Mouse (Mus musculus): ENCODE measurements around the gene Mindy1.
A peak's percentile ranks its signal among the peaks of the same experiment; 100 is the strongest.

The Mindy1 gene

DNA sequence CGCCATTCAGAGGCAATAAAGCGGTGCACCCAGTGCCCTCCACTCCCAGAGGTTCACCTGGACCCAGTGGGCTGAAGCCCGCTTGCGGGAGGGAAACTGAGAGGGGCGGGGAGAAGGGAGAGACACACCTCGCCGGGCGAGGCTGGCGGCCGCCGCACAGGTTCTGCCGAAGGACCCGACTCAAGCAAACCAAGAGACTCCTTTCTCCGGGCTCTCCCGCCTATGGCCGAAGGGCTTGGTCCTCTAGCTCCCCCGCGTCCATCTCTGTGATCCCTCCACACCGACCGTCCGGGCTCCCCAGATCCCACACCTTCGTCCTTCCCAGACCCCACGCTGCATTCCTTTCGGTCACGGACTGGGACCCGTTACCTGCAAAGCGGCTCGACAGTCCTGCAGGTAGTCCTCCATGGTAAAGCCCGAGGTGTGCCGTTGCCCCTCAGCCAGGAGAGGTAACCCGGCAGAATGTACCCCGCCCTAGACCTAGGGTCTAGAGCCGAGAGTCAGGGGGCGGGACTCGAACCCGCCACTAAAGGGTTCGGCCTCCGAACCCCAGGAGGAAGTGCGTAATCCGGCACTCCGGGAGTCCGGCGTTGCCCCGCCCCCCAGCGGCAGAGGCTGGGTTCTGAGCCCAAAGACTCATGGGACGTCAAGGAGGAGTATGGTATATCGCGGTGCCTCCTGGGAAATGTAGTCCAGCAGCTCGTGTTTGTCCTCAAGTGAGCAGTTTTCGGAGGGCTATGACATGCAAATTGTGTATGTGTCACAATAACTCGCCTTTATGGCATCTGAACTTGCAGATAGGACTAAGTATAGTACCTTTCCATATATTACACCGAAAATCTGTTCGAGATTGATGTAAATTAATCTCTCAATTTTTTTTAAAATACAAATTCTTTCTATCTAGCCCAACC, at the start of gene Mindy1, which contains the start of gene Prune1:
Mindy1 (plus strand) TSS at position 130 of the 911 bp plus-strand sequence.
Prune1 (minus strand) TSS at position 861 of the 911 bp plus-strand sequence.
- peak; percentile 95 for DNase-seq (ENCODE audit: low read depth, low spot score)

DNA sequence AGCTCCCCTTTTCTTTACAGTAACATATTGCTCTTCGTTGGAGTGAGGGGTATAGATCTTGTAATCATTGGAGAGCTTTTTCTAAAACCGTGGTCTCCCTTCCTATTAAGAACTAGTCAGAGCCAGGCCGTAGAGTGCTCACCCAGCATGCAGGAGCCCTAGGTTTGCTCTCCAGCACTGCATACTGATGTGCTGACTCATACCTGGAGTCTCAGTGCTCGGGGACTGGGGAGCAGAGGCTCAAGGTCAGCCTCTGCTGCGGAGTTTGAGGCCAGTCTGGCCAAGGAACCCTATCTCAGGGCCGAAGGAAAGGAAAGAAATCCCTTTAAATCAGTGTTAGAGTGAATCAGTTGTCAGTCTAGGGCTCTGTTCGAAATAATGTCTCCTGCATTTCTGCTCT, 48.4 kb upstream of the Mindy1 start:
- no peak for DNase-seq (ENCODE audit: low read depth, low spot score)

DNA sequence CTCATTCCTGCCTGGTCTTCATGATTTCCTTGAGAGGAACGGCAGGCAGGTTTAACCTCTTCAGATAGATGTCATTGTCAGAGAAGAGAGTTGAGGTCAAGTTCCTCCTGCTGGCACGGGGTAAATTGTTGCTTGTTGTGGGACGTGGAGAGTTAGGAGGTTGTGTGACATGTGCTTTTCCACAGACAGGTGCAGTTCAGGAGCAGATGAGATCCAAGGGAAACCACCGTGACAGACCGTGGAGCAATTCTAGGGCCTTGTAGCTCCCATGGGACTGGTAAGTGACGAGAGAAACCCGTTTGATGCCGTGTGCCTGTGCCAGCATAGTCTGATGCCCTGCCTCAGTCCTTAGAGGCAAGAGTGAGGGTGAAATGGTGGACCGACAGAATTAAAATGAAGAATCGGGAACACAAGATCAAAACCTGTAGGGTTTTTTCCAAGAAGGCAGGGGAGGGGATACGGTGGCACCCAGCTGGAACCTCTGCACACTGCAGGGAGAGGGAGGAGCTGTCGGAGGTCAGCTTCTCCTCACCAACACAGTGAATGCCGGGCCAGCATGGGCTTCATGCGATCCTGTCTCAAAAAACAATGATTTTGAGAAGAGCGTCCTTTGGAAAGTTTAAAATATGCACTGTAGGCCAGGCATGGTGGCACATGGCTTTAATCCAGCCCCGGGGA, 47.7 kb upstream of the Mindy1 start:
- DNase-seq (ENCODE audit: low read depth, low spot score), result no peak

DNA sequence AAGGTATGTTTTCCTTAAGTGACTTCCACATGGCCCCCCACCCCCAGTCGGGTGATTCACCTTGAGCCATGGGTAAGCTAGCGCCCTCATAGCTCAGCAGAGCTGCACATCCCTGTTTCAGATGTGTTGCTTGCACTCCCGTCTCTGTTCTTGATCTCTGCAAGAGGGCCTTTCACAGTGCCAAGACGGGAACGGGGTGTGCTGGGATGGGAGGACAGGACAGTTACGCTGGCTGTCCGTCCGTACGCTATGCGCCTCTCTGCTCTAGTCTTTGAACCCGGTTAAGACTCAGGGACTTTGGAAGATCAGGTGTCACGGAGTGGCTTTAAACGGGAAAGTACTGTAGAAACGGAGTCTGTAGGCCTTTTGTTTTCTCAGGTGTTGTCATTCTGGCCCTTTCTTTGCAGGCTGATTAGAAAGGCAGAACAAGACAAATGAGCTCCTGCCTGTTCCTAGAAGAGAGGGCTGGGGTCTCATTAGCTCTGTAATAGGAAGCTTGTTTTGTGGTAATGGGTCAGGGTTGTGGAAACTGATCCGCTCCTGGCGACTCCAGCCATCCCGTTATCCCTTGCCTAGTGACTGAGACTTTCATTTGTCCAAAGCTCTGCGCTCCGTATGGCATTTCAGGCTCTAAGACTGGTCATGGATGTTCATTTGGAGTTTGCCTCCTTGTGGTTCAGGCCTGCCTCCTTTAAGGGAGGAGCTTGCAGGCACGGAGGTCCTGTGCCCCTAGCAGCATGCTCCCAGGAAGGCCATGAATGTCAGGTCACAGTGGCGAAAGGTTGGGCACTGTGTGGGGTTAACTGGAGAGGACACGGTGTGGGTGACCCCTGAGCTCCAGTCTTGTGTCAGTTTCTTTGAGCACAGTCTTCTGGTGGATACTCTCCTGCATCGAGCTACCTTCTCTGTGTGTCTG, 45.5 kb upstream of the Mindy1 start:
- no peak for DNase-seq (ENCODE audit: low read depth, low spot score)

DNA sequence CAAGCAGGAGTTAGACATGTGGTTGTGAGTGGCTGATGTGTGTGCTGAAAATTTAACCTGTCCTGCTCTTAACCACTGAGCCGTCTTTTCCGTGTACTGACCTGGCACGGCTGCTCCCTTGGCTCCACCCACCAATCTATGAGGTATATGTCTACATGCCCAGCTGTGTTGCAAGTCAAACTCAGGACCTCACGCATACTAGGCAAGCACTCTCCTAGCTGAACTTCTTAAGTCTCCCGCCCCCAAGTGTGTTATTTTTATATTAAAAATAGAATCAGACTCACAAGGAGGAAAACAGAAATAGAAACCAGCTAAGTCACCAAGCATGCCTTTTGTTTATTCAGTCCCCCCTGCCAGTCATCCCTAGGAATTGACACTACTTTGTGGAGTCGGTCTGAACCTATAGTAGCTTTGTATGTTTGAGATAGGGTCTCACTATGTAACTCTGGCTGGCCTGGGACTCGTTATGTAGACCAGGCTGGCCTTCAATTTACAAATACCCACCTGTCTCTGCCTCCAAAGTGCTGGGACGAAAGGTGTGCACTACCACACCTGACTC, 43.5 kb upstream of the Mindy1 start:
- no peak for DNase-seq (ENCODE audit: low read depth, low spot score)

DNA sequence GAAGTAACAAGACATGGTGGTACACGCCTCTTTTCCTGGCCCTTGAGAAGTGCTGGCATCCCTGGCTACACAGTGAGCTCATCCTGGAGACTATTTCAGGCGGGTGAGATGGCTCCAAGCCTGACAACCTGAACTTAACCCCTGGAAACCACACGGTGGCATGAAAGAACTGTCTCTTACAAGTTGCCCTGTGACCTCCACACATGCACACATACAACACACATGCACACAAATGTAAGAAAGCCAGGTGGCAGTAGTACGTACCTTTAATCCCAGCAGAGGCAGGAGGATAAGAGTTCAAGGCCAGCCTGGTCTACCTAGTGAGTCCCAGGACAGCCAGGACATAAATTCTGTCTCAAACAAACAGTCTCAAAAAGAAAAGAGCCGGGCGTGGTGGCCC, 42.1 kb upstream of the Mindy1 start:
- no peak for DNase-seq (ENCODE audit: low read depth, low spot score)

DNA sequence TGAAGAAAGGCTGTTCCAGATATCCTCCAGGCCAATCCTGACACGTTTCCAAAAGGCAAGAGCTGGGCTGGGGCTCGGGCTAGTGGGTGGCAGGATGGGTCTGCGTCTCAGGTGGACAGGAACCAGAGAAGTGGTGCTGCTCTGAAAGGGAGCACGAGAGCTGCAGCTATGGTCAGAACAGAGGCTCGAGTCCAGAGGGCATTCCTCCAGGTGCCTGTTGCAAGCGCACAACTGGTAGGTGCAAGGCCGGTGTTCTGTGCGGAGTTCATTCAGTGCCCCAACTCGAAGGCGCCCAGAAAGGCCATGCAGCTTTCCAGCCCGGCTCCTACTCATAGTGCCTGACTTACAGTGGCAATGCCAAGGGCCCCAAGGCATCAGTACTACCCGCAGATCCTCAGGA, 41.2 kb upstream of the Mindy1 start:
- no peak for DNase-seq (ENCODE audit: low read depth, low spot score)

DNA sequence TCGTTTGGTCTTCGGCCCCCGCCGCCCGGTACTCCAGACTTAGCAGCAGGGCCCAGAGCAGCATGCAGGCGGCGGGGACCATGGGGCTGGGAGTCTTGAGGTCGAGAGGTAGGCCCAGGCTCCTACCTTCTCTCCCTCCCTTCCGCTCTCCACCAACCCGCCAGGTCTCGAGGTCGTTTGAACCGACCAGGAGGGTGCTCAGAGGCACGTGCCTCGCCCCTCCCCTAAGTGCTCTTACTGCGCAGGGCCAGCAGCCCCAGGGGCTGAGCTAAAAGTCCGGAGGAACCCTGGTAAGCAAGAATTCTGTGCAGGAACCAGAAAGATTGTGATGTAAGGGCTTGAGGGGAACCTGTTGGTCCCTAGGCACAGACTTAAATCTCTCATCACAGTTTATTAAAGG, 40.2 kb upstream of the Mindy1 start:
- no peak for DNase-seq (ENCODE audit: low read depth, low spot score)

DNA sequence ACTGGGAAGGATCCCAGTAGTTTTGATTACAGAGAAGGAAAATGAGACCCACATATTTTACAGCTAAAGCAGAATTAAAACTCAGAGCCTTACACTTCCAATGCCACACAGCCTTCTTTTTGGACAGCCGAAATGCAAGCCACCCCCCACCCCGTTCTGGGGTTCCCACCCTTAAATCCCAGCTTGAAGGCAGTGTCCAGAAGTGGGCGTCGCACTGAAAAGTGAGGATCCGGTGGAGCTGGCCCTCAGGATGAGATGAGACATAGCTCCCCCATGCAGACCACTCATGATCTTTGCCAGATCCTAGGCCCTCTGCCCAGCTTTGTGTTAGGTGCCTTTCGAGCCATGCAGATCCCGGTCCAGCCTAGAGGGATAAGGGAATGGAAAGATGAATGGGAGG, 39.6 kb upstream of the Mindy1 start, which contains the start of gene Gm128:
Gm128 (minus strand) TSS at position 101 of the 400 bp plus-strand sequence.
- DNase-seq (ENCODE audit: low read depth, low spot score), result no peak

DNA sequence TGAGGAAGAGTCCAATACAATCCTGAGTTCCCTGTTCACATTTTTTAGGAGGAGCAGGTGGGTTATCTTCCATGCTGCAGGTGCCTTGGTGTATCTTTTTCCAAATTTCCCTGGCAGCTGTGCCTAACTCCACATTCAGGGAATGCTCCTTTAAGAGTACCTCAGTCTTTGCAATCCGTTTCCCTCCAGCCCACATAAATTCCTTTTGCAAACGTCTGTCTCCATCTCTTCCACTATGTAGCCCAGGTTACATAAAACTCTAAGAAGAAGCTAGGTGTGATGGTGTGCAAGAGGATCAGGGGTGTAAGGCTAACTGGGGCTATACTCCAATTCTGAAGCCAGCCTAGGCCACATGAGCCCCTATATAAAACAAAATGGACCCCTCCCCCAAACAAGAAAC, 38.1 kb upstream of the Mindy1 start:
- no peak for DNase-seq (ENCODE audit: low read depth, low spot score)

DNA sequence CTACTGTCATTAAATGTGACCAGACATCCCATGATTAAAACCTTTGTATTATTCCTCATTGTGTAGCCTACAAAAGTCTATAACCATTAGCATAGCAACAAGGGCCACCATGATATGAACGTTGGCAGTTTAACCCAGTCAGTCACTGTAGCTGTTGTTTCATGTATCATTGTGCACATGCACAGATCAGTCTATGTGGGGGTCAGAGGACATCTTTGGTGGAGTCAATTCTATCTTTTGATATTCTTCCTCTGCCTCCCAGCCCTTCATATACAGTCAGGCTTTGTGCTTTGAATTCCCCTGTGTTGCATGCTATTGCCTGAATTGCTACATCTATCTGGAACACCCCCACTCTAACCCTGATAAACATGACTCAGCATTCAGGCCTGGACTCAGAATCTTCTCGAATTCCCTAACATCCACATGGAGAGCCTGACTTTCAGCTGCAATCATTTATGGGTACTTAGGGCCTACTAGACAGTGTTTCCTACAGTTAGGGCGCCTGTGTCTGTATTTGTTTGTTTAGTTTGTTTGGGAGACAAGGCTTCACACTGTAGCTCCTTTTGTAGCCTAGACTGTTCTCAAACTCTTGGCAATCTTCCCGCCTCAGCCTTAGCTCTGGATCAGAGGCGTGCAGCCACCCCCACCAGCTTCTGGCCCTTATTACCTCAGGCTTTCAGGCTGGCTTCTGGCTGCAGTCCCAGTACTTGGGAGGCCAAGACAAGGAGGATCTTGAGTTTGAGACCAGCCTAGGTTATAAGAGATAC, 34.5 kb upstream of the Mindy1 start:
- no peak for DNase-seq (ENCODE audit: low read depth, low spot score)

DNA sequence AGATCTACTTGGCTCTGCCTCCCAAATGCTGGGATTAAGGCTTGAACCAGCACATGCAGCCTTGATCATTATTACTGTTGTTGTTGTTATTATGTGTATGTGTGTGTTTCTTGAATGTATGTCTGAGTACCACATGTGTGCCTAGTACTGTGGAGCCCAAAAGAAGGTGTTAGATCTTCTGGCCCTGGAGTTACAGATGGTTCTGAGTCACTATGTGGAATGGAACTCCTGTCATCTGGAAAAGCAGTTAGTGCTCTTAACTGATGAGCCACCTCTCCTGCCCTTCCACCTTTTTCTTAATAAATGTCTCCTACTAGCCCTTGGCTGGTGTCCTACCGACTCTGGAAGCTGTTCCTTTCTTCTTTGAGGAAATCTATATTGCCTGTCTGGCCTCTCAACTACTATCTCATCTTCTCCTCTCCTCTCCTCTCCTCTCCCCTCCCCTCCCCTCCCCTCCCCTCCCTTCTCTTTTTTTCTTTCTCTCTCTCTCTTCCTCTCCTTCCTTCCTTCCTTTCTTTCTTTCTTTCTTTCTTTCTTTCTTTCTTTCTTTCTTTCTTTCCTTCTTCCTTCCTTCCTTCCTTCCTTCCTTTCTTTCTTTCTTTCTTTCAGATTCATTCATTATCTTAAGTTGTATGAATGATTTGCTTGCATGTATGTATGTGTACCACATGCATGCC, 33.3 kb upstream of the Mindy1 start:
- DNase-seq (ENCODE audit: low read depth, low spot score), result no peak

DNA sequence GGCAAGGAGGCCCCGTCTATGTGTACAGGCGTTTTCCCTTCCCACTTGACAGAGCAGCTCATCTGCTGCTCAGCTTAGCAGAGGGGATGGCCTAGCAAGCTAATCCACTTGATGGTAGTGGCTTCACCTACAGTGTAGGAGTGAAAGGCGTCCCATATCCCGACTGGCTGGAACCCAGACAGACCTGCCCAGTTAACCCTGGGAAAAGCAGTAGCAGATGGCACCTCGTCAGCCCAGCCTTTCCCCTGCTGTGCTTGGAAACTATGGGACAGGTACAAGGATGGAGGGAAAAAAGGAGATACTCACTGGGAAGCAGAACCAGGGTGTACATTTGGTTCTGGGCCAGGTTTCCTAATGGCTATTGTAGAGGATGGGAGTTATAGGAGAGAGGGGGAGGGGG, 30.8 kb upstream of the Mindy1 start:
- no peak for DNase-seq (ENCODE audit: low read depth, low spot score)

DNA sequence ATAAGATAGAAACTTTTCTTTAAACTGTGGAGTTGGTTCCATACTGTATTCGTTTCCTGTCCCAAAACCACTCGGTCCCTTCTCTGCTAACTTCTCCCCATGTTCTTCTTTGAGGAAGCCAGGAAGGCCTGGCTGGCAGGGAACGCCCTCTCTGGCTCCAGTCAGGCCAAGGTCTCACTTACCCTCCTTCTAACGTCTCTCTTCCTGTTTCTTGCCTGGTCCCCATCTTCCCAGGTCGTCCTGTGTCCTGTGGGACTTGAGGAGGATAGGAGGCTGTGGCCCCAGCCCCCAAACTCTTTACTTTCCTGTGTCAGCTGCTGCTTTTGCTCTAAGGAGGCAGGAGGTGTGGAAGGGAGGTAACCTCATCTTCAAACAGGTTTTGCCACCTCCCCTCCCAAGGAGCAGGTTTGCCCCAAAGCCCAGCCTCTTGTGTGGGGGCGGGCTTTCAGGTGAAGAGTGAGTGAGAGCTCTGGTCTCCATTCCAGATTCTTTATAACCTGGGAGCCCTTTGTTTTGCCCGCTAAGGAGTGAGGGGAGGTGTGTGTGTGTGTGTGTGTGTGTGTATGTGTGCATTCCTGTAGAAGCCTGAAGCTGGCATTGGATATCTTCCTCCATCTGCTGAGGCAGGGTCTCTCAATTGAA, 30.2 kb upstream of the Mindy1 start, which contains the start of gene Bnipl:
Bnipl (minus strand) TSS at position 411 of the 642 bp plus-strand sequence.
- DNase-seq (ENCODE audit: low read depth, low spot score), result no peak

DNA sequence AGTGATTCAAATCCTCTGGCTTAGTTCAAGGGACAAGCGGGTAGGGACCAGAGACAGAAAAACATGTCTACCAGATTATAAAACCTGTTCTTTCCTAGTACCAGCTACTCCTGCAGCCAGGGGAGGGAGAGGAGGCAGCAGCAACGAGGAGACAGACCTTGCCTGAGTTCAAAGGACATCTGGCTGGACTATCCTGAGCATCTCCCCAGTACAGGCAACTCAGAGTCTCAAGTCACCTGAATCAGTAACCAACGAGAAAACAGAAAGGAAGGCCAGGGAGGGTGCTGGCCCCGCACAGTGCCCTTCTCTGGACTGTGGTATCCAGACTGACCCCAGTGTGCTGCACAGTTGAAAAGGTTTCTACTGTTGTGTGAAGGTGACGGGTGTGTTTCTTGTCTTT, 24.2 kb upstream of the Mindy1 start:
- no peak for DNase-seq (ENCODE audit: low read depth, low spot score)

DNA sequence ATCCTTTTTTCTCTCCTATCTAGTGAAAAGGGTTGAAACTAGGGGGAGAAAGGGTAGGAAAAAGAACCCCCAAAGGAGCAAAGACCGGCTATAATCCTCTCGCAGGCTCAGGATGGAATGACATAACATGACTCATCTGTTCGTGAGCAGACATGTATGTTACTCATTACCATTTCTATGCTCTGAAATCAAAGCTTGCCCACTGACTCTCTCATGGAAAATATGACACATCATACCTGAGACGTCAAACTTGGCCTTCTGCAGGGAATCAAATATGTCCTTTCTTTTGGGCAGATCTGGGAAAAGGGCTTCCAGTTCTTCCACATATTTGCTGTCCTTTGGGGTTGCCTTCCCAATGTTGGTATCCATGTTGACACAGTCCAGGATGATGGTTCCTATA, 19.2 kb upstream of the Mindy1 start:
- no peak for DNase-seq (ENCODE audit: low read depth, low spot score)

DNA sequence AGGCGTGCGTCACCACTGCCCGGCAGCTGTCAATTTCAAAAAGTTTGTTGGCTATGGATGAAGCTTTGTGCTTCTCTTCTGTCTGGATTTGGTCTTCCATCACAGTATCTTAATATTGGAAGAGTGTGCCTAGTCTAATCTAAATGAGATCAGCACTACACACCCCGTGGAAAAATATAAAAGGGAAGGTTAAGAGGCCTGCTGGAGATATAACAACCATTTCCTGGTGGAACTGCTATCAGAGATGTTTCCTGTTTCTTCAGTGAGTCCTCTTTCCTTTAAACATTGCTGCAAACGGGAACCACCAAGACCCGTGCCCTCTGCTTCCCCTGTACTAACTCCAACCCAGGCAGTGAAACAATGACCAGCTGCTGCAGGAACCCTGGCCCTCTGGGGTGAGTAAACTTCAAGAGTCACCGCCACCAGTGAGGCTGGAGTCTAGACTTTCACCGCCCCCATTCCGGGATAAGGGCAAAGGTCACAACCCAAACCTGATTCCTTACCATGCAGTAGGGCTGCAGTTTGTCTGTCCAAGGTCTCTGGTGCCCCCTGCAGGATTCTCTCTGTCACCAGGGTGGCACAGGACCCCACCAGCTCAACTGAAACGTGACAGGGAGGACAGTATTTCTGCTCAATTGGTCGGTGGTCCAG, 17.9 kb upstream of the Mindy1 start:
- DNase-seq (ENCODE audit: low read depth, low spot score), result no peak

DNA sequence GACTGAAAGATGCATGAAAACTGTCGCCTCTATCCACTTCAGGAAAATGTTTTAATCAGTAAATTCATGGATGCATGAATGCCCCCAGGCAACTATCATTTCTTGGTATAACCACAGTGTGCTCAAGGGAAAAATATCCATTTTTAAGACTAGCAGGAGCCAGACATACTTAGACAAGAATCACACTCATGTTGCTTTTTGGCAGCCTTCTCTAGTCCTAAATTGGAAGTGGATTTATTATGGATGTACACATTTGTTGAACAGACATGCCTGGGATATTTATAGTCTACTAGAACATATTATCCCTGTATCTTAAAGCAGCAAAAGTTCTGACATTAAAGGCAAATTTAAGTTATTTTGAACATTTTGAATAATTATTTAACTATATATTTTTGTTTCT, 16.4 kb upstream of the Mindy1 start:
- no peak for DNase-seq (ENCODE audit: low read depth, low spot score)

DNA sequence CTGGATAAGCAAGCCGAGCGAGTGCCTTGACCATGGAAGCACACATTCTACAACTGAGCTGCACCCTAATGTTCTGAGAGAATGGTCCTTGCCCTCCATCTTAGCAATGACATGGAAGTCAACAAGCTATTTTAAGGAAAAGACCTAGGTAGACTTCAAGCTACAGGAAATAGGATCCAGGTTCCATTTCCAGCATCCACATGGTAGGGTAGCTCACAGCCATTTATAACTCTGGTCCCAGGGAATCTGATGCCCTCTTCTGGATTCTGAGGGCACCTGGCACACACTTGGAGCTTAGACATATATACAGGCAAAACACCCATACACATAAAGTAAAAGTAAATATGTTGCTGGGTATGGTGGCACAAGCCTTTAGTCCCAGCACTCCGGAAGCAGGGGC, 15.1 kb upstream of the Mindy1 start:
- DNase-seq (ENCODE audit: low read depth, low spot score), result no peak

Data from brain, embryonic 18.5 days (tissue).